Mouse (Mus musculus): ENCODE measurements around the gene Fbln2. TPM values are rescaled to one million over a fixed set of nuclear protein-coding genes. Genes with fewer than 3 reads are reported as not detected.

The Fbln2 gene
- total and polyA plus RNA-seq, 2 experiments from 2014 or later: 19.6 to 41.1 TPM

- Histone ChIP-seq H3K4me1 (ENCODE audit: insufficient read depth) (peaks cover 5% of the 10 kb centered on the region; the same call in 1 of the 2 replicates), H3K9me3 (ENCODE audit: low read length) (no peaks in the 10 kb centered on the region), H3K36me3 (ENCODE audit: insufficient read depth) (no peaks in the 10 kb centered on the region), H3K4me2 (ENCODE audit: low read depth) (no peak overlapping the region), H3K9ac (no peak overlapping the region), H3K27ac (ENCODE audit: low read depth, low read length) (no peak overlapping the region), H3K4me3 (ENCODE audit: low read depth, low read length) (no peak overlapping the region), H3K27me3 (ENCODE audit: insufficient read depth, low read length) (no peaks in the 10 kb centered on the region)
- 19% methylated on average over 6 of the region's 6 CpGs for WGBS
- TF ChIP-seq CTCF (IDR thresholded peaks at IDR 0.05; ENCODE audit: low read depth): no peak
- DNase-seq (no peak), ATAC-seq (no peak)
Measured at GRCm38 (mm10) chr6:91245331-91245730, 33.1 kb downstream of the Fbln2 start.

- Histone ChIP-seq H3K27me3 (ENCODE audit: insufficient read depth, low read length) (no peaks in the 10 kb centered on the region), H3K9me3 (ENCODE audit: low read length) (no peaks in the 10 kb centered on the region), H3K4me3 (ENCODE audit: low read depth, low read length) (no peak overlapping the region), H3K4me2 (ENCODE audit: low read depth) (no peak overlapping the region), H3K9ac (no peak overlapping the region), H3K27ac (ENCODE audit: low read depth, low read length) (no peak overlapping the region), H3K36me3 (ENCODE audit: insufficient read depth) (no peaks in the 10 kb centered on the region), H3K4me1 (ENCODE audit: insufficient read depth) (peaks cover 5% of the 10 kb centered on the region; the same call in 1 of the 2 replicates)
- DNase-seq (no peak), ATAC-seq (no peak)
- 96% methylated on average over 1 of the region's 1 CpGs for WGBS
- no peak for TF ChIP-seq CTCF (IDR thresholded peaks at IDR 0.05; ENCODE audit: low read depth)
Measured at GRCm38 (mm10) chr6:91247343-91247742, 35.1 kb downstream of the Fbln2 start.

GRCm38 (mm10) chr6:91248627-91249026 is 36.4 kb downstream of the Fbln2 start:
- Histone ChIP-seq H3K9me3 (ENCODE audit: low read length) (no peaks in the 10 kb centered on the region), H3K27me3 (ENCODE audit: insufficient read depth, low read length) (no peaks in the 10 kb centered on the region), H3K4me1 (ENCODE audit: insufficient read depth) (peaks cover 5% of the 10 kb centered on the region; the same call in 1 of the 2 replicates), H3K36me3 (ENCODE audit: insufficient read depth) (no peaks in the 10 kb centered on the region), H3K4me2 (ENCODE audit: low read depth) (no peak overlapping the region), H3K4me3 (ENCODE audit: low read depth, low read length) (no peak overlapping the region), H3K27ac (ENCODE audit: low read depth, low read length) (no peak overlapping the region), H3K9ac (no peak overlapping the region)
- DNase-seq (no peak), ATAC-seq (no peak)
- no peak for TF ChIP-seq CTCF (IDR thresholded peaks at IDR 0.05; ENCODE audit: low read depth)
- WGBS: 61% methylated on average over 4 of the region's 4 CpGs

GRCm38 (mm10) chr6:91249797-91250196 is 37.5 kb downstream of the Fbln2 start:
- Histone ChIP-seq H3K9ac (no peak overlapping the region), H3K27me3 (ENCODE audit: insufficient read depth, low read length) (no peaks in the 10 kb centered on the region), H3K4me1 (ENCODE audit: insufficient read depth) (no peaks in the 10 kb centered on the region), H3K4me3 (ENCODE audit: low read depth, low read length) (no peak overlapping the region), H3K27ac (ENCODE audit: low read depth, low read length) (no peak overlapping the region), H3K4me2 (ENCODE audit: low read depth) (no peak overlapping the region), H3K36me3 (ENCODE audit: insufficient read depth) (no peaks in the 10 kb centered on the region), H3K9me3 (ENCODE audit: low read length) (no peaks in the 10 kb centered on the region)
- WGBS: 96% methylated on average over 1 of the region's 1 CpGs
- peak; percentile 36 for TF ChIP-seq CTCF (IDR thresholded peaks at IDR 0.05; ENCODE audit: low read depth)
- ATAC-seq (no peak), DNase-seq (no peak)

GRCm38 (mm10) chr6:91259440-91260120 is 47.3 kb downstream of the Fbln2 start:
- ATAC-seq: no peak

GRCm38 (mm10) chr6:91260347-91260986 is 48.2 kb downstream of the Fbln2 start:
- WGBS: 82% methylated on average over 8 of the region's 8 CpGs
- no peak for DNase-seq
- Histone ChIP-seq H3K27me3 (ENCODE audit: insufficient read depth, low read length) (no peaks in the 10 kb centered on the region), H3K4me1 (ENCODE audit: insufficient read depth) (no peaks in the 10 kb centered on the region), H3K4me3 (ENCODE audit: low read depth, low read length) (no peak overlapping the region), H3K9ac (no peak overlapping the region), H3K9me3 (ENCODE audit: low read length) (no peaks in the 10 kb centered on the region), H3K27ac (ENCODE audit: low read depth, low read length) (no peak overlapping the region), H3K36me3 (ENCODE audit: insufficient read depth) (no peaks in the 10 kb centered on the region), H3K4me2 (ENCODE audit: low read depth) (no peak overlapping the region)
- TF ChIP-seq CTCF (IDR thresholded peaks at IDR 0.05; ENCODE audit: low read depth): no peak
- ATAC-seq: no peak

More at GRCm38 (mm10) chr6:91259440-91260120, 47.3 kb downstream of the Fbln2 start:
- TF ChIP-seq CTCF (IDR thresholded peaks at IDR 0.05; ENCODE audit: low read depth): no peak
- Histone ChIP-seq H3K36me3 (ENCODE audit: insufficient read depth) (no peaks in the 10 kb centered on the region), H3K4me2 (ENCODE audit: low read depth) (no peak overlapping the region), H3K27me3 (ENCODE audit: insufficient read depth, low read length) (no peaks in the 10 kb centered on the region), H3K4me1 (ENCODE audit: insufficient read depth) (no peaks in the 10 kb centered on the region), H3K9ac (no peak overlapping the region), H3K4me3 (ENCODE audit: low read depth, low read length) (no peak overlapping the region), H3K9me3 (ENCODE audit: low read length) (no peaks in the 10 kb centered on the region), H3K27ac (ENCODE audit: low read depth, low read length) (no peak overlapping the region)
- no peak for DNase-seq
- 80% methylated on average over 16 of the region's 16 CpGs for WGBS

GRCm38 (mm10) chr6:91260987-91261367 is 48.7 kb downstream of the Fbln2 start:
- H3K4me3 ChIP-seq (ENCODE audit: low read depth, low read length): no peak overlapping the region
- no peak overlapping the region for H3K27ac ChIP-seq (ENCODE audit: low read depth, low read length)
- H3K4me2 ChIP-seq (ENCODE audit: low read depth): no peak overlapping the region
- ATAC-seq: no peak
- no peaks in the 10 kb centered on the region for H3K36me3 ChIP-seq (ENCODE audit: insufficient read depth)
- H3K9ac ChIP-seq: no peak overlapping the region
- 49% methylated on average over 3 of the region's 3 CpGs for WGBS
- TF ChIP-seq CTCF (IDR thresholded peaks at IDR 0.05; ENCODE audit: low read depth): no peak
- H3K4me1 ChIP-seq (ENCODE audit: insufficient read depth): no peaks in the 10 kb centered on the region
- no peaks in the 10 kb centered on the region for H3K27me3 ChIP-seq (ENCODE audit: insufficient read depth, low read length)
- no peaks in the 10 kb centered on the region for H3K9me3 ChIP-seq (ENCODE audit: low read length)
- no peak for DNase-seq
